Mouse (Mus musculus) testis, postnatal 10 days (tissue): ENCODE data around the gene Sirt6.

Experiments used
- DNase-seq: peaks from one replicate; pipeline ENCODE4 v3.0.0; 2021; ENCODE audit warnings: low spot score

Gene Sirt6

GRCm38 (mm10) chr10:81626994-81627835 lies at the start of gene Sirt6:
Gene Sirt6 (minus strand): TSS chr10:81627797.
- peak; percentile 90 for DNase-seq

- no peak for DNase-seq
These were observed 28.6 kb upstream of the Sirt6 start for GRCm38 (mm10) chr10:81656174-81656573.

- DNase-seq, result peak; percentile 41
These were observed 27.6 kb upstream of the Sirt6 start for GRCm38 (mm10) chr10:81655178-81655577.

GRCm38 (mm10) chr10:81648803-81649775 lies 21.5 kb upstream of the Sirt6 start, which contains the start of gene Gm10778:
Gene Gm10778 (plus strand): TSS chr10:81649059.
- DNase-seq, result peak; percentile 90

GRCm38 (mm10) chr10:81646015-81646555 lies 18.5 kb upstream of the Sirt6 start:
- peak; percentile 41 for DNase-seq

GRCm38 (mm10) chr10:81645391-81645790 lies 17.8 kb upstream of the Sirt6 start:
- no peak for DNase-seq

- DNase-seq, result peak; percentile 37
These were observed 17.1 kb upstream of the Sirt6 start for GRCm38 (mm10) chr10:81644716-81645115.

- DNase-seq, result no peak
These were observed 16.6 kb upstream of the Sirt6 start for GRCm38 (mm10) chr10:81644162-81644561.

GRCm38 (mm10) chr10:81643449-81644055 lies 16.0 kb upstream of the Sirt6 start:
- peak; percentile 96 for DNase-seq

- DNase-seq, result no peak
These were observed 15.3 kb upstream of the Sirt6 start for GRCm38 (mm10) chr10:81642648-81643448.

- peak; percentile 64 for DNase-seq
These were observed 14.5 kb upstream of the Sirt6 start for GRCm38 (mm10) chr10:81641978-81642647.

GRCm38 (mm10) chr10:81641566-81641965 lies 14.0 kb upstream of the Sirt6 start:
- DNase-seq, result peak; percentile 31

- peak; percentile 51 for DNase-seq
These were observed 13.2 kb upstream of the Sirt6 start for GRCm38 (mm10) chr10:81640825-81641224.

- no peak for DNase-seq
These were observed 10.5 kb upstream of the Sirt6 start for GRCm38 (mm10) chr10:81638101-81638500.

- DNase-seq, result no peak
These were observed 8.7 kb upstream of the Sirt6 start for GRCm38 (mm10) chr10:81636338-81636737.

GRCm38 (mm10) chr10:81633253-81634099 lies 5.9 kb upstream of the Sirt6 start:
- peak; percentile 94 for DNase-seq

GRCm38 (mm10) chr10:81628390-81628789 lies 793 bp upstream of the Sirt6 start, which contains the start of gene Ankrd24:
Gene Ankrd24 (plus strand): TSS chr10:81628540.
- DNase-seq, result no peak

- peak; percentile 77 for DNase-seq
These were observed 231 bp upstream of the Sirt6 start for GRCm38 (mm10) chr10:81627836-81628220.
